Mouse (Mus musculus): ENCODE measurements around the gene Gm20388. TPM values are rescaled to one million over a fixed set of nuclear protein-coding genes. Genes with fewer than 3 reads are reported as not detected.
"Not testable (repeated sequence)": the region's sequence is repeated elsewhere in the genome, so short reads cannot be mapped to it uniquely, and the experiment has no call there.

Gene Gm20388
- polyA plus RNA-seq, 1 experiment from 2014 or later: not detected

DNA sequence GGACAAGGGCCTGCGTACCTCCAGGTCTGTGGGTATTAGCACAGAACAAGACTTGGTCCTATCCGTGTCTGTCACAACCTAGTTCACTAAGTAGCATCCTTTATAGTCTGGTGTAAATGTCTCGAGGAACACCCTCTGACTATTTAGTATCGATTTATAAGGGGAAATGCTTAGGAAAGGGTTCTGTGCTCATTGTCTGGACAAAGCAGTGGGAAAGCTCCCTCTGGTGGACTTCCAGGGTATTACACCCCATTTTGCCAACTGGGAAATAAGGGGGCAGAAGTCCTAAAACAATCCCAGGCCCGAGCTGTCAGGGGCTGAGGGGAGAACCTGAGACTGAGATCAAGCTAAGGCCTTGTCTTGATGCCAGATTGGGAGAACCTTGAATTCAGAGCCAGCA is 3291.6 kb downstream of the Gm20388 start:
- 0 out of 2 replicates have a peak, but pooled peaks cover 3% of the 10 kb centered on the region for H3K4me1 ChIP-seq
- H3K9ac ChIP-seq: no peak overlapping the region
- no peaks in the 10 kb centered on the region for H3K27me3 ChIP-seq
- H3K9me3 ChIP-seq: no peaks in the 10 kb centered on the region
- peaks cover 33% of the 10 kb centered on the region for H3K36me3 ChIP-seq
- H3K4me2 ChIP-seq: no peak overlapping the region
- 28% methylated on average over 5 of the region's 5 CpGs for WGBS
- H3K4me3 ChIP-seq: no peak overlapping the region
- ATAC-seq (ENCODE audit: insufficient number of reproducible peaks, insufficient read depth, low FRiP score, low TSS enrichment, low read depth): no peak
- H3K27ac ChIP-seq: no peak overlapping the region

DNA sequence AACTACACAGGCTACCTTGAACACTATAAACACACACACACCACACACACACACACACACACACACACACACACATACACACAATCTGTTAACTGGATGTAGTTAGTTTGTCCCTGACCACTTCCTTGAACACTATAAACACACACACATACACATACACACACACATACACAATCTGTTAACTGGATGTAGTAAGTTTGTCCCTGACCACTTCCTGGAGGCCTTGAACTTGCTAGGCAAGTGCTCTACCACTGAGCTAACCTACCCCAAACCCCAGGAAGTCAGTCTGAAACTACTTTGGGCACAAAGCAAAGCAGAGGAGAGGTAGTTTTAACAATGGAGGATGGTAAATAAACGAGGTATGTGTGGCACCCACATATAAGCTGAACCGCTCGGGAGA is 3292.9 kb downstream of the Gm20388 start:
- no peak overlapping the region for H3K4me2 ChIP-seq
- no peak for ATAC-seq (ENCODE audit: insufficient number of reproducible peaks, insufficient read depth, low FRiP score, low TSS enrichment, low read depth)
- H3K27ac ChIP-seq: no peak overlapping the region
- 85% methylated on average over 3 of the region's 3 CpGs for WGBS
- H3K4me1 ChIP-seq: 0 out of 2 replicates have a peak, but pooled peaks cover 3% of the 10 kb centered on the region
- 0 out of 2 replicates have a peak overlapping the region, but pooled peaks have one; percentile 11 for H3K9ac ChIP-seq
- no peaks in the 10 kb centered on the region for H3K27me3 ChIP-seq
- H3K4me3 ChIP-seq: no peak overlapping the region
- no peaks in the 10 kb centered on the region for H3K9me3 ChIP-seq
- H3K36me3 ChIP-seq: peaks cover 46% of the 10 kb centered on the region

DNA sequence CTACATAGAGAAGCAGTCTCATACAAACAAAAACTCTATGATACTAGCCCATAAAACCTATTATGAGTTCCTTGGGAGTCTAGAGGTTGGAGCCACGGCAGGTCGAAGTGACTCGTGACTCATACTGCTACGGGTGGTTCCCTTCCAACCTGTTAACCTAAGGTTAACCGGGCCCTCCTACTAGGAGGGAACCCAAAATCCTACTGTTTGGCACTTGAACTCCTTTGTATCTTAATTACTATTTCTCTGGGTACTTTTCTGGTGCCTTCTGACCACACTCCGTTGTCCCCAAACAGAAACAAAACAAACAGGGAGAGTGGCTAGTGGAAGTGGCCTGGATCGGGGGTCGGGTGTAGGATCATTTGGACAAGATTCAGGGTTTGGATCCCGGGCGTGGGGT is 3301.2 kb downstream of the Gm20388 start:
- WGBS: 46% methylated on average over 10 of the region's 10 CpGs
- Histone ChIP-seq H3K36me3 (peaks cover 34% of the 10 kb centered on the region), H3K9me3 (no peaks in the 10 kb centered on the region), H3K4me1 (peaks cover 20% of the 10 kb centered on the region), H3K27ac (0 out of 2 replicates have a peak overlapping the region, but pooled peaks have one; percentile 39), H3K4me3 (peak overlapping the region; percentile 98), H3K9ac (peak overlapping the region; percentile 99), H3K4me2 (peak overlapping the region; percentile 91), H3K27me3 (no peaks in the 10 kb centered on the region)
- no peak for ATAC-seq (ENCODE audit: insufficient number of reproducible peaks, insufficient read depth, low FRiP score, low TSS enrichment, low read depth)

GRCm38 (mm10) chr8:123212321-123213117 is 3301.9 kb downstream of the Gm20388 start, which contains the start of the genes Chmp1a and Spata33:
Chmp1a (minus strand) TSS chr8:123212763.
Spata33 (plus strand) TSS chr8:123212832.
- Histone ChIP-seq H3K9me3 (no peaks in the 10 kb centered on the region), H3K4me3 (peak within 1 kb of the TSS; percentile 98), H3K9ac (peak within 1 kb of the TSS; percentile 99), H3K4me2 (peak within 1 kb of the TSS; percentile 91), H3K27ac (peak within 1 kb of the TSS; percentile 39; the same call in 1 of the 2 replicates), H3K4me1 (peaks cover 20% of the 10 kb centered on the region), H3K36me3 (peaks cover 28% of the 10 kb centered on the region), H3K27me3 (no peaks in the 10 kb centered on the region)
- WGBS: 1% methylated on average over 67 of the region's 76 CpGs
- peak; percentile 85 for ATAC-seq (ENCODE audit: insufficient number of reproducible peaks, insufficient read depth, low FRiP score, low TSS enrichment, low read depth)

GRCm38 (mm10) chr8:123213118-123213772 is 3302.6 kb downstream of the Gm20388 start:
- no peaks in the 10 kb centered on the region for H3K9me3 ChIP-seq
- H3K4me3 ChIP-seq: peak overlapping the region; percentile 98
- ATAC-seq (ENCODE audit: insufficient number of reproducible peaks, insufficient read depth, low FRiP score, low TSS enrichment, low read depth): no peak
- H3K27ac ChIP-seq: no peak overlapping the region; the same call in 1 of the 2 replicates
- H3K36me3 ChIP-seq: peaks cover 21% of the 10 kb centered on the region
- H3K4me2 ChIP-seq: peak overlapping the region; percentile 91
- 26% methylated on average over 22 of the region's 22 CpGs for WGBS
- H3K4me1 ChIP-seq: peaks cover 20% of the 10 kb centered on the region
- H3K9ac ChIP-seq: peak overlapping the region; percentile 99
- no peaks in the 10 kb centered on the region for H3K27me3 ChIP-seq

DNA sequence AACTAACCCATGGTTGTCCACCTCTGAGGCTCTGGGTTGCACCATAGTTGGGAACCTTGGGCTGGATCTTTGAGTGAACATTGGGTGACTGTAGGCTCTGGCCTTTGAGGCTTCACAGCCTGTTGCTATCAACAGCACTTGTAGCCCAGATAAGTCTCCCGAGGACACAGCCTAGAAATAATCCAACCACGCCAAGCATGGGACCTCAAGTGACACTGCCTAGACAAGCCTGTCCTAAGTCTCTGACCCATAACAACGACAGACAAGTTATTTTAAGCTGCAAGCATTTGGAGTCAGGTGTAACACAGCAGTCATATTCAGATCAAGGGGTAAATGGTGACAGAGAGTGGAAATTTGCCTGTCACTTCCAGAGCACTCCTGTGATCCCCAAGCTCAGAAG is 3304.8 kb downstream of the Gm20388 start:
- Histone ChIP-seq H3K9me3 (no peaks in the 10 kb centered on the region), H3K4me1 (peaks cover 20% of the 10 kb centered on the region), H3K9ac (no peak overlapping the region), H3K27ac (no peak overlapping the region), H3K4me2 (no peak overlapping the region), H3K36me3 (no peaks in the 10 kb centered on the region), H3K27me3 (no peaks in the 10 kb centered on the region), H3K4me3 (no peak overlapping the region)
- ATAC-seq (ENCODE audit: insufficient number of reproducible peaks, insufficient read depth, low FRiP score, low TSS enrichment, low read depth): no peak
- WGBS: 75% methylated on average over 3 of the region's 3 CpGs

GRCm38 (mm10) chr8:123220917-123221316 is 3310.3 kb downstream of the Gm20388 start:
- Histone ChIP-seq H3K9ac (no peak overlapping the region), H3K27ac (no peak overlapping the region), H3K4me2 (no peak overlapping the region), H3K4me1 (peaks cover 13% of the 10 kb centered on the region), H3K9me3 (no peaks in the 10 kb centered on the region), H3K36me3 (no peaks in the 10 kb centered on the region), H3K4me3 (no peak overlapping the region), H3K27me3 (no peaks in the 10 kb centered on the region)
- 69% methylated on average over 1 of the region's 1 CpGs for WGBS
- ATAC-seq (ENCODE audit: insufficient number of reproducible peaks, insufficient read depth, low FRiP score, low TSS enrichment, low read depth): no peak

GRCm38 (mm10) chr8:123224278-123225266 is 3313.9 kb downstream of the Gm20388 start, which contains the start of gene Cdk10:
Cdk10 (plus strand) TSS chr8:123224842.
- Histone ChIP-seq H3K27ac (peak within 1 kb of the TSS; percentile 89), H3K9ac (peak within 1 kb of the TSS; percentile 90), H3K4me3 (peak within 1 kb of the TSS; percentile 81), H3K4me1 (peaks cover 15% of the 10 kb centered on the region), H3K4me2 (peak within 1 kb of the TSS; percentile 82), H3K27me3 (no peaks in the 10 kb centered on the region), H3K36me3 (peaks cover 29% of the 10 kb centered on the region), H3K9me3 (no peaks in the 10 kb centered on the region)
- peak; percentile 70 for ATAC-seq (ENCODE audit: insufficient number of reproducible peaks, insufficient read depth, low FRiP score, low TSS enrichment, low read depth)
- WGBS: 3% methylated on average over 59 of the region's 59 CpGs

DNA sequence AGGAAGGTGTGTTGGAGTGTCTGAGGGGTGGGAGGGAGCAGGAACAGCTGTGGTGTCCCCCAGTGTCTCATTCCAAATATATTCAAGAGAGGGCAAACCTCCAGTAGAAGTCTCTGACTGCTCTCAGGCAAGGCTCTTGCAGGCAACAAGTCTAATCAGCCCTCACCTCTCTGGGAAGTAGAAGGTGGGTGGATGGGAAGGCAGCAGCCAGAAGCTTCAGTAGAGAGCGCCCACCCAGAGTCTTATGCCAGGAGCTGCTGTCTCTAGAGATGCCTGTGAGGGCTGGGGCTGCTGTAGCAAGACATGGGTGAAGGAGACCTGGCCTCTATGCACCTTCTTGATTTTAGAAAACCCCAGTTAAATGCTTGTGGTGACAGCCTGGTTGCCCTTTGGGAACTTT is 3317.8 kb downstream of the Gm20388 start:
- Histone ChIP-seq H3K4me2 (no peak overlapping the region), H3K4me3 (no peak overlapping the region), H3K9me3 (no peaks in the 10 kb centered on the region), H3K9ac (no peak overlapping the region), H3K36me3 (peaks cover 37% of the 10 kb centered on the region), H3K27ac (no peak overlapping the region), H3K27me3 (peaks cover 8% of the 10 kb centered on the region), H3K4me1 (peaks cover 17% of the 10 kb centered on the region)
- ATAC-seq (ENCODE audit: insufficient number of reproducible peaks, insufficient read depth, low FRiP score, low TSS enrichment, low read depth): no peak
- 90% methylated on average over 1 of the region's 1 CpGs for WGBS

- 86% methylated on average over 11 of the region's 11 CpGs for WGBS
- not testable (repeated sequence) for H3K9me3 ChIP-seq; H3K4me3 ChIP-seq; ATAC-seq (ENCODE audit: insufficient number of reproducible peaks, insufficient read depth, low FRiP score, low TSS enrichment, low read depth); H3K27ac ChIP-seq; H3K4me2 ChIP-seq; H3K9ac ChIP-seq
- Histone ChIP-seq H3K36me3 (peaks cover 37% of the 10 kb centered on the region), H3K4me1 (peaks cover 20% of the 10 kb centered on the region), H3K27me3 (peaks cover 27% of the 10 kb centered on the region)
These were observed 3319.7 kb downstream of the Gm20388 start for GRCm38 (mm10) chr8:123230326-123230725.

DNA sequence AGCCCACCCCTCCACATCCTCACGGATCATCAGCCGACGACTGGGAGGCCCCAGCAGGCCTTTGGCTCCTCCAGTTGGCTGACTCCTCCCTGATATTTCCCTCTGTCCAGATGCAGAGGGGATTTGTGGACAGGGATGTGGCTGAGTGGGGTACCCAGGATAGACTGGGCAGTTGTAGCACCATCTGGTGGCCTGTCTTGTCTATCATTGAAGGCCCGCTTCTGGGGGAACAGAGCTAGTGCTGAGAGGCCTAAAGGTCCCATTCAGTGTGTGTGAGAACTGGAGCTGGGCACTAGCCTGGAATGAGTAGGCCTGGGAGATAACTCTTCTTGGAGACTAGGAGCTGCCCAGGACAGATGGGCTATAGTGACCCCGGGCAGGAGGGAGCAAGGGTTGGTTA is 3321.1 kb downstream of the Gm20388 start:
- no peak overlapping the region for H3K4me3 ChIP-seq
- H3K36me3 ChIP-seq: peaks cover 36% of the 10 kb centered on the region
- peaks cover 23% of the 10 kb centered on the region for H3K4me1 ChIP-seq
- no peak overlapping the region for H3K9ac ChIP-seq
- ATAC-seq (ENCODE audit: insufficient number of reproducible peaks, insufficient read depth, low FRiP score, low TSS enrichment, low read depth): no peak
- no peak overlapping the region for H3K27ac ChIP-seq
- no peaks in the 10 kb centered on the region for H3K9me3 ChIP-seq
- 64% methylated on average over 5 of the region's 5 CpGs for WGBS
- peaks cover 40% of the 10 kb centered on the region for H3K27me3 ChIP-seq
- no peak overlapping the region for H3K4me2 ChIP-seq
